Mouse (Mus musculus) cerebellum, adult 18-20 months (tissue): Measurements from ENCODE around the gene Dusp7.

Experiments used
- DNase-seq, 2 experiments: peaks; one replicate each; pipeline ENCODE4 v3.0.0; 2021

Gene Dusp7

GRCm38 (mm10) chr9:106392828-106393527, 24.5 kb downstream of the Dusp7 start:
- DNase-seq = no peak

- no peak for DNase-seq
Observed at GRCm38 (mm10) chr9:106393548-106393947, 25.1 kb downstream of the Dusp7 start.

GRCm38 (mm10) chr9:106394649-106395602, 26.5 kb downstream of the Dusp7 start:
- no peak for DNase-seq

GRCm38 (mm10) chr9:106397733-106398132, 29.3 kb downstream of the Dusp7 start:
- DNase-seq = no peak

GRCm38 (mm10) chr9:106398667-106399311, 30.4 kb downstream of the Dusp7 start:
- DNase-seq = no peak

GRCm38 (mm10) chr9:106399808-106400207, 31.4 kb downstream of the Dusp7 start:
- no peak for DNase-seq

GRCm38 (mm10) chr9:106402149-106402548, 33.7 kb downstream of the Dusp7 start:
- DNase-seq = no peak

GRCm38 (mm10) chr9:106402607-106403375, 34.4 kb downstream of the Dusp7 start:
- no peak for DNase-seq

GRCm38 (mm10) chr9:106405275-106405674, 36.8 kb downstream of the Dusp7 start:
- DNase-seq = peak in 1 of 2 experiments; percentile 22

- DNase-seq = no peak
Observed at GRCm38 (mm10) chr9:106406443-106407078, 38.1 kb downstream of the Dusp7 start.

GRCm38 (mm10) chr9:106409096-106409495, 40.7 kb downstream of the Dusp7 start:
- no peak for DNase-seq

- peak in 1 of 2 experiments; percentile 28 for DNase-seq
Observed at GRCm38 (mm10) chr9:106410086-106410650, 41.7 kb downstream of the Dusp7 start.

- no peak for DNase-seq
Observed at GRCm38 (mm10) chr9:106411091-106411594, 42.7 kb downstream of the Dusp7 start.

GRCm38 (mm10) chr9:106411729-106412128, 43.3 kb downstream of the Dusp7 start:
- DNase-seq = no peak

- no peak for DNase-seq
Observed at GRCm38 (mm10) chr9:106412210-106412609, 43.8 kb downstream of the Dusp7 start.

- DNase-seq = no peak
Observed at GRCm38 (mm10) chr9:106413606-106414005, 45.2 kb downstream of the Dusp7 start.

- no peak for DNase-seq
Observed at GRCm38 (mm10) chr9:106416826-106417225, 48.4 kb downstream of the Dusp7 start.

GRCm38 (mm10) chr9:106417841-106418625, 49.6 kb downstream of the Dusp7 start:
- DNase-seq = peak; percentile 79 to 83

- DNase-seq = no peak
Observed at GRCm38 (mm10) chr9:106420608-106421007, 52.2 kb downstream of the Dusp7 start.

GRCm38 (mm10) chr9:106421033-106421864, 52.8 kb downstream of the Dusp7 start:
- no peak for DNase-seq
